Mouse (Mus musculus): ENCODE results near the gene Cyp8b1.

The Cyp8b1 gene

GRCm38 (mm10) chr9:121916102-121916501, at the start of gene Cyp8b1:
Cyp8b1 (minus strand) TSS chr9:121916305.
- DNase-seq: no peak

GRCm38 (mm10) chr9:121964941-121965340, 48.8 kb upstream of the Cyp8b1 start:
- peak; percentile 67 for DNase-seq

- DNase-seq: no peak
These were observed 44.0 kb upstream of the Cyp8b1 start for GRCm38 (mm10) chr9:121959966-121960635.

GRCm38 (mm10) chr9:121952596-121952995, 36.5 kb upstream of the Cyp8b1 start:
- no peak for DNase-seq

DNA sequence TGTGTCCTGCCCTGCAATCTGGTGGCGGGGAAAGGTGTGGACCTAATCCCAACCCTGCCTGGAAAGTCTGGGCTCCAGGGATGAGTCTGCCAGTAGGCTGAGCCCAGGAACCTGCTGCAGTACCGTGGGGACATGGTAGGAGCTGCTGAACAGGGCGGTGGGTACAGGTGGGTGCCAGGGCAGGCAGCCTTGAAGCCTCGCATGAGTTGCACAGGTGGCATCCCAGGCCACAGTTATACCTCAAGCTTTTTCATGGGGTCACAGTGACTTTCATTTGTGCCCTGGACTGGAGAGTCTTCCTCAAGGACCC, 35.0 kb upstream of the Cyp8b1 start:
- no peak for DNase-seq

GRCm38 (mm10) chr9:121950418-121951113, 34.5 kb upstream of the Cyp8b1 start, which contains the start of gene Fam198a:
Fam198a (plus strand) TSS chr9:121950988.
- DNase-seq: no peak

GRCm38 (mm10) chr9:121948431-121948830, 32.3 kb upstream of the Cyp8b1 start:
- no peak for DNase-seq

DNA sequence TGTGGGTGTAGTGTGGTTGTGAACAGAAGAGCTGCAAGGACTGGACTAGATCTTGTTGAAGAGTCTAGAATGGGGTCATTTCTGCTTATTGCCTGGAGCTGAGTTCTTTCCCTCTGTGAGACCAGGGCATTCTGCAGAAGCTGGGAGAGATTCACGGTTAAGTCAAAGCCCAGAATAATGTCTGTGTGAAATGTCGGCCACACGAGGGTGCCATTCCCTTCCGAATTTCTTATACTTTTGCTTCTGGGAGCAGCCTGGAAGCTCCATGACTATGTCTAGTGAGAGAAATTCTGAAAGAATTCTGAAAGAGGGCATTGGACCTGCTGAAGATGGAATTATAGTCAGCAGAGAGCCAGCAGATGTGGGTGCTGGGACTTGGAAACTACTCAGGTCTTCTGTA, 31.7 kb upstream of the Cyp8b1 start:
- DNase-seq: peak; percentile 59

DNA sequence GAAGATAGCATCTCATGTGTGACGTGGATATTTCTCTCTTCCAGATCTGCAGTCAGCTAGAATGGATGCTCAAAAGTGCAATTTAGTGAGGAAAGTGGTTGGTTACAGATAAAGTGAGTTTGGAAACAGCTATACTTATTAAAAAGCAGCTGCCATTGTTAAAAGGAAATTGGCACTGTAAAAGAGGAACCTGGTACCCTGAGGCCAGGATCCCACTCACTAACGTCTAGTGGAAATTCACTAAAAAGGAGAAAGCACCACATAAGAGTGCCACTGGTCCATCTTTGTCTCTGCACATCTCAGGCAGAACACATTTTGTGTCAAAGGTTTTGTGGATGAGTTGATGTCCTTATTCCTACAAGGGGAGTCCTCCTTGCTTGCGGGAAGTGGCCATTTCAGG, 27.5 kb upstream of the Cyp8b1 start:
- no peak for DNase-seq

DNA sequence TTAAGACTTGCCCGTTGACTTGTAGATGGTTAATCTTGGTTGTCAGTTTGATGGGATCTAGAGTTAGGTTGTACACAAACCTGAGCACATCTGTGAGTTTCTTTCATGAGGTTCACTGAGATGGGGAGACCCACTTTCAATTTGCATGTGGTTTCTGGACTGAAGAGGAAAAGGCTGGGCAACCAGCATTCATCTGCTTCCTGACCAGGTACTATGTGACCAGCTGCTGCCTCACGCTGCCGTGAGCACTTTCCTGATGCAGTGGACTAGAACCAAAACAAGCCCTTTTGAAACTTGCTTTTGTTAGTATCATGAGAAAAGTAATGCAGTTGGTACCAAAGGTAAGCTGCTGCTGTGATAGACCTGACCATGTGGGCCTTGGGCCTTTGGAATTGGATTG, 26.9 kb upstream of the Cyp8b1 start:
- DNase-seq: no peak

DNA sequence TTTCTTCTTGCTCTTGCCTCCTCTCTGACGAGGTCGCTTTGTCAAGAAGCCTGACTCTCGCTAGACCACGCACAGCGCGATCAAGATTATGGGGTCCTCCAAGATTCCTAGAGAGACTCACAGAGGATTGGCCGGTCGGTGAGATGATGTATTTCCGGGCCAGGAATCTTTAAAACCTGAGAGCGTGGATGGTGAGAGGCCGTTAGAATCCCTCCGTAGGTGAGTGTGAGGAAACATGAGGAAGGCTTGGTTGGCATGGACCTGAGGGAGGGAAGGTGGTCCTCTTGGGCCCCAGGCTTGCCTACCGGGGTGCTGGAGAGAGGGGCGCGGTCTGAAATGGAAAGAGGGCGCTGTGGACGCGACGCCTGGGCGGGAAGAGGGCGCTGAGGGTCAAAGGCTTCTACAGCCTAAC, 21.8 kb upstream of the Cyp8b1 start:
- peak; percentile 16 for DNase-seq

- no peak for DNase-seq
These were observed 21.4 kb upstream of the Cyp8b1 start for GRCm38 (mm10) chr9:121937451-121937864.

DNA sequence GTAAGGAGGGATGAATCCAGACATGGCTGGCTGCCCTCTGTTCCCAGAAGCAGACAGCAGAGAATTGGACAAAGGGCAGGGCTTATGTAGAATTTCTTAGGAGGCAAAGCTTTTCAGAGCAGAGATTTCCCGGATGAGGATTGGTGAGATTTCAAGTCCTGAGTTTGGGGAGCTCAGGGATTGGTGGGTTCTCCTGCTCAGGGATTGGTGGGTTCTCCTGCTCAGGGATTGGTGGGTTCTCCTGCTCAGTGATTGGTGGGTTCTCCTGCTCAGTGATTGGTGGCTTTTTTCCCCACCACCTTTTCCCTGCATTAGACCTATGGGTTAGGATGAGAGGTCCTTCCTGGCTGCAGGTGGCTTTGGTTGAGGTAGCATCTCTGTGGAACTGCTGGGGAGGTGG, 20.8 kb upstream of the Cyp8b1 start:
- peak; percentile 51 for DNase-seq

GRCm38 (mm10) chr9:121934856-121935255, 18.8 kb upstream of the Cyp8b1 start:
- DNase-seq: no peak

DNA sequence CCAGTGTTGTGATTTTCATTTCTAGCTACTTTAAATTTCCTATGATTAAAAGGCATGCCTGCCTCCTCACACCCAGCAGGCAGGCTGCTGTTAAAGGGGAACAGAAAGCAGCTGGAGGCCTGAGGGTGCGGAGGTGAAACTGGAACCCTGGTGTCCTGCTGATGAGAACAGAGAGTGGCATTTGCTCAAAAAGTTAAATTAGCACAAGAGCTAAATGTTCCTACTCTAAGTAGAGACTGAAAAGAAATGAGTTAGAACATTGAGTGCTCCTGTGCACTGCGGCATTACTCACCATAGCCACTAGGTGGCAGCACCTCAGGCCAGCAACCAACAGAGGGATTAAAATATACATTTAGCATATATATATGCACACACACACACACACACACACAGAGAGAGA, 12.4 kb upstream of the Cyp8b1 start:
- DNase-seq: no peak

GRCm38 (mm10) chr9:121927721-121928120, 11.6 kb upstream of the Cyp8b1 start:
- DNase-seq: no peak

- no peak for DNase-seq
These were observed 10.7 kb upstream of the Cyp8b1 start for GRCm38 (mm10) chr9:121926634-121927405.

- no peak for DNase-seq
These were observed 9.9 kb upstream of the Cyp8b1 start for GRCm38 (mm10) chr9:121925959-121926358.

- no peak for DNase-seq
These were observed 8.9 kb upstream of the Cyp8b1 start for GRCm38 (mm10) chr9:121924901-121925560.

GRCm38 (mm10) chr9:121923906-121924305, 7.8 kb upstream of the Cyp8b1 start:
- DNase-seq: no peak

- DNase-seq: no peak
These were observed 7.3 kb upstream of the Cyp8b1 start for GRCm38 (mm10) chr9:121923443-121923842.

DNA sequence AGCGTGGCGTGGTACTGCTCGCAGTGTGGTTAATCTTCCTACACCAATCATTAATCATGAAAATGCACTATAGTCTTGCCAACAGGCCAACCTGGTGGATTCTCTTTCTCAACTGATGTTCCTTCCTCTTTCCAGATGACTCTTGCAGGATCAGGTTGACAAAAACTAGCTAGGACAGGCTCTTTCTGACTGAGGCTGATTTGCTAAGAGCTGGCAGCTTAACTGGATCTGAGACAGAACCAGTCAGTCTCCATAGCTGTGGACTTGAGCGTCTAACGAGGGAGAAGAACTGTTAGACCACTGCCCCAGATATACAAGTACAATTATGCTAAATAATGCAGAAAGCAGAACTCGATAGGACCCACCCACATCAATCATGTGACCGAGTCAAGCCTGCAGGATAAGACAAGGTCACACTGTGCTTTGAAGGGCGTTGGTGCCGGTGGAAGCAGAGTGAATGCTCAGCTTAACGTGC, 3.0 kb upstream of the Cyp8b1 start:
- no peak for DNase-seq

DNA sequence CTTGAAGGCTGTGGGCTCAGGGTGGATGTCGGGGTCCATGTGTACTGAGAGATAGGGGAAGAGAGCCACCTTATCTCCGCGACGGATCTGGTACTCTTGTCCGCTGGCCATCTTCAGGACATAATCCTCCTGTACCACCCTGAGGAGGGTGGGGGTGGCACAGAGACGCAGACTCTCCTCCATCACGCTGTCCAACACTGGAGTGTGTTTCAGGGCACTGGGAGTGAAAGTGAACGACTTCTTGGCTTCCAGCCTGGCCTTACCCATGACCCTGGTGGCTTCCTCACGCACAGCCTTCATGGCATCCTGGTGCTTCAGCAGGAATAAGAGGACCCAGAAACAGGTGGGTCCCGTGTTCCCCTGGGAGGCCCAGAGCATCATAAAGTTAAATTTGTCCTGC, 1.0 kb downstream of the Cyp8b1 start:
- DNase-seq: no peak

Data from cerebellum, adult 11-12 months (tissue).